Mouse (Mus musculus): ENCODE results near the gene Mlh1.

GRCm38 (mm10) chr9:111211122-111212041 lies 60.2 kb downstream of the Mlh1 start:
- TF ChIP-seq CTCF (IDR thresholded peaks at IDR 0.05) = no peak
- no peak for TF ChIP-seq EP300 (IDR thresholded peaks at IDR 0.05)
